Mouse (Mus musculus) ovary, postnatal 36 days (tissue): ENCODE data around the gene Hes1.

Experiments used
- DNase-seq: peaks from one replicate; pipeline ENCODE4 v3.0.0; 2022; ENCODE audit warnings: low spot score, mixed read lengths

Hes1 gene

GRCm38 (mm10) chr16:30063984-30064453, at the start of gene Hes1:
Gene Hes1, plus strand, starts transcription at chr16:30064384.
- DNase-seq, result peak; percentile 92

- DNase-seq, result no peak
Observed at GRCm38 (mm10) chr16:30016064-30016463, 48.1 kb upstream of the Hes1 start.

- no peak for DNase-seq
Observed at GRCm38 (mm10) chr16:30020124-30020523, 44.1 kb upstream of the Hes1 start.

GRCm38 (mm10) chr16:30022352-30022751, 41.8 kb upstream of the Hes1 start:
- DNase-seq, result no peak

- DNase-seq, result no peak
Observed at GRCm38 (mm10) chr16:30022890-30023797, 41.0 kb upstream of the Hes1 start.

- DNase-seq, result no peak
Observed at GRCm38 (mm10) chr16:30024681-30025262, 39.4 kb upstream of the Hes1 start.

GRCm38 (mm10) chr16:30028184-30028583, 36.0 kb upstream of the Hes1 start:
- no peak for DNase-seq

DNA sequence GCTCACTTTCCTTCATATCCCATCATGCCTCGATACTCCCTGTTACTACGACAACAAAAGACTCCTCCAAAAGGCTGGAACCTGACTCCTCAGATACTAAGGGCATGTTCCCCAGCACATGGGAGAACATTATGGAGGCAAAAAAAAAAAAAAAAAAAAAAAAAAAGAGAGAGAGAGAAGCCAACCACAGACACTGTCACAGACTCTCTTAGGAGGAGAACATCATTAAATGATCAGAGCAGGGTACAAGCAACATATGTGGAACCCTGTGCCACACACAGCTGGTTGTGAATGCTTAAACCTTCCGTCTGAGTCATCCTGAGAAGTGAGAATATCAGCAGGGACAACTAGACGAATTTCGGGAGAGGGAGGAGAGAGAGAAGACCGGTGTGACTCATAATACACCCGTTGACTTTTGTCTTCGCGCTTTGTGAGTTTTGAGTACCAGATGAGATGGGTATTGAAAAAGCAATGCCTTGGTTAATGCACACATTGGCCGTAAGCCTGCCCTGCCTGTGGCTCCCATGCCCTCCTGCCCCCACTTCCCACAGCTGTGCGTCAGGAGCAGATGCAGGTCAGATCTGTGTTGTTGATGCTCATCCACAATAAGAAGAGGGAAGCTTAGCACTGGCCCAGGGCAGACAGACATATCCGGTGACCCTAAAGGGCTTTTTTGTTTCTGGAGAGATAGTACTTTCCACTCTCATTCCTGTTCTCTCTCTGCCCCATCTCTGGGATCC, 34.8 kb upstream of the Hes1 start:
- DNase-seq, result no peak

DNA sequence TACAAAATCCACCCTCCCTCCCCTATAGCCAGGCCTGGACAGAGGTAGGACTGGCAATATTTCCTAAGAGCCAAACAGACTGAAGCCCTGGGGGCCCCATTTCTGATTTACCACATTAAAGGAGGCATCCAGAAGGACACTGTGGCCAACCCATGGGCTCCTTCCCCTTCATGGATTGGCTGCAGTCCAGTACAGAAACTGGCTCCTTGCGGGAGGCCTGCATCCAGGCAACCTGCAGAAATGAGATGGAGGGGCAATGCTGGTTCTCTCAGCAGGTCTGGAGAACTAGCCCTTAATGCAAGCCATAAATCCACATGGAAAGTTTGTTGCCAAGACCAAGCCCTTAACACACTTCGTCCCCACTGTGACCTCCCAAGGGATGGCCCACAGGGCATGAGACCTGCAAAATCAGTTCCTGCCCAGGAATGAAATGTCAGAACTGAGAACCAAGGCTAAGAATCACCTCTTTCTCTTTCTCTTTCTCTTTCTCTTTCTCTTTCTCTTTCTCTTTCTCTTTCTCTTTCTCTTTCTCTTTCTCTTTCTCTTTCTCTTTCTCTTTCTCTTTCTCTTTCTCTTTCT, 31.8 kb upstream of the Hes1 start:
- no peak for DNase-seq

GRCm38 (mm10) chr16:30033390-30033789, 30.8 kb upstream of the Hes1 start:
- no peak for DNase-seq

DNA sequence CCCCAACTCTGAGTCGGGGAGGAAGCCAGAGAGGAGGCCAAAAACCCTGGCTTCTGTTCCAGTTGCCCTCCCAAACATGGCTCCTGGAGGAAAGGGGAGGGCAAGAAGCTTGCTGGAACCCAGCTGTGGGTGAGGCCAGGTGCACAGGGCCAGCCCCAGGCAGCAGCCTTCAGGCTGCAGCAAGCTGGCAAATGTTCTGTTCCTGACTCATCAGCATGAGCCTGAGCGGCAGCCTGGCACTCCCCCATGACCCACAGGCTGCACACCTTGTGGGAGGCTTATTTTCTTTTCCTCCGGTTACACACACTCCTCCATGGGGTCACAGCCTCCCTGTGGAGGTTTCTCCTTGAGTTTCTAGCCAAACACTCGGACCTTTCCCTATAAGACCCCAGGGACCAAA, 30.2 kb upstream of the Hes1 start:
- DNase-seq, result peak; percentile 47

DNA sequence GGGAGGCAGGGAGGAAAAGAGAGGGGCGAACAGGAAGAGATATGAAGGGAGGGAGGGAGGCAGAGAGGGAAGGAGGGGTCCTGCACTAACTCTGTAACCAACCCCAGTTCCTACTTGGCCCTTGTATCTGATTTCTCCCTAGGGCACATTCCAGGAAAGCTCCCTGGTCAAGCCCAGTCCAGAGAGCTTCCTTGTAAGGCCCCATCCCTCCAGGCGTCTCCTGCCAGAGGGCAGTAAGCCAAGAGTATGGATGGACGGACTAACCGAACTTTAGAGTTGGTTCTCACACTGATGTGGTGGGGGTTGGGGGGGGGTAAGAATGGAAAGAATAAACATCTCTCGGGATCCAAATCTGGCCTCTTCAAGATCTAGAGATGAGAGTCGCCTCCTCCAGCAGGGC, 29.7 kb upstream of the Hes1 start:
- DNase-seq, result no peak

DNA sequence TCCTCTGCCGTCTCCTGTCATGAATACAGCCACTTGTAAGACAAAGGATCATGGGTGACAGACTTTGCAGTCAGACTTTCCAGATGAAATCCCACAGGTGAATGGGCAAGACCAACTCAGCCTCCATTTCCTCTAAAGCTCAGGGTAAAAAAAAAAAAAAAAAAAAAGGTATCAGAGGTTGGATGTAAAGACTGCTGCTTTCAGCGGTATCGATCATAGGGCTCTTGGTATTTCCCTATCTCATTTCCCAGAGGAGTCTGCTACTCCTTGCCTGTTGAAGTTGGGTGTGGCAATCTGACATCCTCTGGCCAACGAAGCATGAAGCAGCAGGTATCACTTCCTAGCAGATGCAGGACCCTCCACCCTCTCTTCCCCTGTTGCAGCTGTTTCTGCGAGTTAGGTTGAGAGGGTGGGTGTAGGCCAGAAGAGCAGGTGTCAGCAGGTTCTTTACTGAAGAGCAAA, 29.2 kb upstream of the Hes1 start:
- DNase-seq, result no peak

DNA sequence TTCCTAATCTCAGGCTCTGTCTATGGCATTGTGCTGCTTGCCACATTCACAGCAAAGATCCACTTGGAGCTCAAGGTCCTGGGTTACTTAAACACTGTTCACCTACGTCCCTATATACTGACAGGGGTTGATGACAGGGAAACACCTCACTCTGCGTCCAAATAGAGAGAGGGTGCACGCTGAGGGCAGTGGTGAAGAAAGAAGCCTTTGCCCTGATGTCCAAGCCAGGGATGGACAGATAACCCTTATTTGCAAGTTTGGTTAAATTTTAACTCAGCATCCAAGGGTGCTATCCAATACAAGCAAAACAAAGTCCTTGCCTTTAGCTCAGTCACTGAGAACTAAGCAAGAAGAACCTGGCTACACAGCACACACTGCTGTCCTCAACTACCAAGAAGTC, 28.1 kb upstream of the Hes1 start:
- no peak for DNase-seq

DNA sequence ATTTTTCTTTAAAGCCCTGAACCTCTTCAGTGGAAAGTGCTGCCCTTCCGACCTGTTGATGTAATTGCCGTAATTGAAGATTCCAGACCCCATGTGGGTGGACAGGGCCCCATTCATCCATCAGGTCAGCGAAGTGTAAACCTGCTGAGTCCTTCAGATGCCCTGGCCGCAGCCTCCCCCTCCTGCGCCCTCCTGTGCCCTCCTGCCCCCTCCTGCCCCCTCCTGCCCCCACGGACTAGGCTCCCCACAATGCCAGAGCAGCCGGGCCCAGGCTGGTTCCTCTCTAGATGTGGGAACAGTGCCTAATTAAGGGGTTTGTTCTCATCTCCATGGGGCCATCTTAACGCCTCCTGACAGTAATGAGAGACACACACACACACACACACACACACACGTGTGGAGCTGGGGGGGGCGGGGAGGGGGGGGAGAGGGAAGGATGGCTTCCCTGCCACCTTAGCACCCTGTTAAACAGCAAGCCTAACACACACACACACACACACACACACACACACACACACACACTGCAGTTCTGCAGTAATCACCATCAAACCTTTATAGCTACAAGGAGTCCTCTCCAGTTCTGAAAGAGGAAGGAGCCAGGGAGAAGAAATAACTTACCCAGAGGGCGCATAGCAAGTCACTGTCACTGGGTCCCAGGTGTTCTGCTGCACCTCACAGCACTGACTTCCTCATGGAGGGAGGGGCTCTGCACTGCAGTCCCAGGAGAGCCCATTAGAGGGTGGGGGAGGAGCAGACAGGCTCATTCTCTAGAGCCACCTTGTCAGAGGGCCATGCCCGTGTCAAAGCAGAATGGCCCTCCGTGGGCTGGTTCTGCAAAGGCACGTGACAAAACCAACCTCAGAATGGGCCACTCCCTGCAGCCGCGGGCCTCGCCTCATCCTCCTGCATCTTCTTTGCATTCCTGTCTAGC, 25.3 kb upstream of the Hes1 start:
- no peak for DNase-seq

DNA sequence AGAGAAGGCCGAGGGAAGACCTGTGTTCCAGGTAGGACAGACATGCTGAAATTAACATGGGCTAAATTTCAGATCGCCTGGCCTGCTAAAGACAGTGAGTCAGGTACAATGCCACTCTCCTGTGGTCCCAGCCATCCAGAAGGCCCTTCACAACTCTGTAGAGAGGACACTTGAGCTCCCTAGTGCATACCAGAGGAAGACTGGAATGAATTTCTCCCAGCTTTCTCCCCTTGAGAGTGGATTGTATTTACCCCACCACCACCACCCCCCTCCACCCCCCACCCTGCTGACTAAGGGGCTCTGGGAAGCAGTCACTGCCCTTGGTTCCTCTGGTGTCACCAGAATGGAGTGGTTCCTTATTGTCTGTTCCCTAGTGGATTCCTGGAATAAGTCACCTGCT, 24.3 kb upstream of the Hes1 start:
- DNase-seq, result no peak

DNA sequence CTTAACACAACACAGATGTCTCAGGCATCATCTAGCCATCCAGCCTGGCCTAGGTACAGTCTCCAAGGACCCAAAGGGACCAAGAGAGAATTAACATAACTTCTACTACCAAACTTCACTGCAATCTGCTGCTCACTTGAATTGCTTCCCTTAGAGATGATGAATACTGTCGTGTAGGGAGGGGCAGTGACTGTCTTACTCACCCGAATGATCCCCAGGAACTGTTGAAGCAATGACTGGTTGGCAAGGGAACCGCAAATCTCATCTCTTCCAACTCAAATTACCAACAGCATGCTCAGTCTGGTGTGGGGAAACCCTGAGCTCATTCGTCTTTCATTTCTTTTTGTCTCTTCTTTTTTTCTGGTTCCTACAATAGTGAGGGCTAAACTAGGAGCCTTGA, 21.3 kb upstream of the Hes1 start:
- DNase-seq, result no peak

DNA sequence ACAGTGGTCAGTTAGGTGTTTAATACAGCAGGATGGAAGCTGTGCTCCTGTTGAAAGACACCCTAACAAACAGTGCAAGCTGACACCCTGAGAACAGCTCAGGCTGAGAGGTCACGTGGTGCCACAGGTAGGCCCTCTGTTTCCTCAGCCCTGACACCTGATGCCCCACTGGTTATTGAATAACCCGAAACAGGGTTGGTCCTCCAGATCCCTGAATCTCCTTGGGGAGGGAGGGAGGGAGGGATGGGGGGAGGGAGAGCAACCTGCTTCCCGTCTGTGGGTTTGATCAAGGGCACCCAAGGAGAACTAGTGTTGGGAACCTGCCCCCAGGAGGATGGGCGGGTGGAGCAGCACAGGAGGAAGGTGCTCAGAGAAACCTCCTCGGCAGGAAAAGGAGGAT, 18.6 kb upstream of the Hes1 start:
- DNase-seq, result no peak

DNA sequence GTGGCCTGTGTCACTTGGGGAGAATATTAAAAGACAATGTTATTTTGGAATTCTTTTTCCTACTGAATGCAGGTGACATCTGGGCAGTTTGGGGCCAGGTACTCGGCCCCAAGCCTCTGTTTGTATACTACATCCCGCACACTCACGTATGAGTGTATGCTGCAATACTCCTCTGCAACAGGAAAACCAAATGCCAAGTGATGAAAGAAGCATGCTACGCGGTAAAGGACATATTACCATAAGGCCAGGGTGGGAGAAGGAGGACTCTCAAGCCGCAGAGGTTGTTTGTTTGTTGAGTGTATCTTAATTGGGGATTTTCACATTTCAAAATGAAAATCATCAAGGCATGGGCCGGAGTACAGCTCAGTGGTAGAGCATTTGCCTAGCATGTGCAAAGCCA, 17.2 kb upstream of the Hes1 start:
- no peak for DNase-seq

- no peak for DNase-seq
Observed at GRCm38 (mm10) chr16:30047421-30047831, 16.8 kb upstream of the Hes1 start.
